Mouse (Mus musculus) erythroid progenitor cell, adult 5-6 weeks (primary cell): Measurements from ENCODE around the gene Gm21117. TPM values are rescaled to one million over a fixed set of nuclear protein-coding genes. Genes with fewer than 3 reads are reported as not detected.
"Not testable (repeated sequence)": the region's sequence is repeated elsewhere in the genome, so short reads cannot be mapped to it uniquely, and the experiment has no call there.

Experiments
- ATAC-seq: replicated peaks from 2 replicates; pipeline ENCODE4 v1.8.0; 2016; ENCODE audit warnings: moderate number of reproducible peaks, mild to moderate bottlenecking, moderate TSS enrichment, inconsistent platforms; ENCODE audit not compliant: poor library complexity, low FRiP score, severe bottlenecking
- total RNA-seq, 2 experiments: library from RNA; stranded (forward) in 1 of 2; stranded (reverse) in 1 of 2; fragments of 150-400 nt in 1 of 2; fragments of 186-747, 209-891 nt in 1 of 2; gene quantifications; 2 replicates each; pipeline versions ENCODE4 v1.2.3 to v1.2.4; 2015 to 2017; ENCODE audit warnings: low replicate concordance in 2 of 2

Gene Gm21117
- not detected in 2 replicates for total RNA-seq (2015; ENCODE audit: low replicate concordance)
- total RNA-seq (2017; ENCODE audit: low replicate concordance), result not detected in 2 replicates

DNA sequence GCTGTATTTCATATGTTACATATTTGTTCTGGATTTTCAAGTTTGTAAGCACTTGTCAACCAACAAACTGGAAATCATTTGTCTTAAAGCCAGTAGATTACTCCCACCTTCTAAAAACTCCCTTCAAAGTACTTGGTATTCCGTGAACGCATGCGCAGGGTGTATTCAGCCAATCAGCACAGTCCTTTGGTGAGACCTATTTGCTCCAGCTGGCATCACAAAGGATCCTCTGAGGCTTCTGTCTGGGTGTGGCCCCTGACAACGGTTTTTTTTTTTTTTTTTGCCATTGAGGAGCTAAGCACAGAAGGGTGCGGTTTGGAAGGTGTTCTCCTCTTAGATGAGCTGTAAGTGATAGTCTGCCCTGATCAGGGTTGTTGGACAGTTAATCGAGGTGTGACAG lies at the start of gene Gm21117:
Gene Gm21117 (plus strand): TSS at position 301 of the 400 bp plus-strand sequence.
- not testable (repeated sequence) for ATAC-seq
